Mouse (Mus musculus): ENCODE data around the gene Ubald2. TPM values are rescaled to one million over a fixed set of nuclear protein-coding genes. Genes with fewer than 3 reads are reported as not detected.
"Not testable (repeated sequence)": the region's sequence is repeated elsewhere in the genome, so short reads cannot be mapped to it uniquely, and the experiment has no call there.

Gene Ubald2
- polyA plus RNA-seq, 1 experiment from 2014 or later, result 32.3 TPM

GRCm38 (mm10) chr11:116449341-116449740 is 15.4 kb downstream of the Ubald2 start:
- Histone ChIP-seq H3K9ac (no peak overlapping the region), H3K4me3 (no peak overlapping the region), H3K4me1 (0 out of 2 replicates have a peak, but pooled peaks cover 6% of the 10 kb centered on the region), H3K27me3 (peaks cover 23% of the 10 kb centered on the region), H3K27ac (no peak overlapping the region), H3K4me2 (replicated peaks) (no peak overlapping the region), H3K36me3 (no peaks in the 10 kb centered on the region), H3K9me3 (no peaks in the 10 kb centered on the region)
- ATAC-seq (ENCODE audit: insufficient number of reproducible peaks, insufficient read depth, low FRiP score, low TSS enrichment), result no peak
- WGBS, result over 99% methylated on average over 3 of the region's 3 CpGs

GRCm38 (mm10) chr11:116453889-116454288 is 20.0 kb downstream of the Ubald2 start:
- H3K4me2 ChIP-seq (replicated peaks), result no peak overlapping the region
- no peak overlapping the region for H3K4me3 ChIP-seq
- no peaks in the 10 kb centered on the region for H3K4me1 ChIP-seq
- no peak for ATAC-seq (ENCODE audit: insufficient number of reproducible peaks, insufficient read depth, low FRiP score, low TSS enrichment)
- WGBS, result 91% methylated on average over 10 of the region's 10 CpGs
- H3K27me3 ChIP-seq, result no peaks in the 10 kb centered on the region
- no peak overlapping the region for H3K27ac ChIP-seq
- H3K9ac ChIP-seq, result no peak overlapping the region
- no peaks in the 10 kb centered on the region for H3K36me3 ChIP-seq
- no peaks in the 10 kb centered on the region for H3K9me3 ChIP-seq

- 84% methylated on average over 8 of the region's 8 CpGs for WGBS
- Histone ChIP-seq H3K27ac (no peak overlapping the region), H3K9ac (no peak overlapping the region), H3K27me3 (no peaks in the 10 kb centered on the region), H3K36me3 (no peaks in the 10 kb centered on the region), H3K4me1 (no peaks in the 10 kb centered on the region), H3K4me3 (no peak overlapping the region), H3K9me3 (no peaks in the 10 kb centered on the region), H3K4me2 (replicated peaks) (no peak overlapping the region)
- ATAC-seq (ENCODE audit: insufficient number of reproducible peaks, insufficient read depth, low FRiP score, low TSS enrichment), result no peak
These were observed 22.3 kb downstream of the Ubald2 start for GRCm38 (mm10) chr11:116456234-116456633.

- H3K27ac ChIP-seq, result no peak overlapping the region
- no peak for ATAC-seq (ENCODE audit: insufficient number of reproducible peaks, insufficient read depth, low FRiP score, low TSS enrichment)
- no peak overlapping the region for H3K4me3 ChIP-seq
- no peaks in the 10 kb centered on the region for H3K9me3 ChIP-seq
- no peak overlapping the region for H3K9ac ChIP-seq
- WGBS, result 40% methylated on average over 4 of the region's 4 CpGs
- H3K27me3 ChIP-seq, result no peaks in the 10 kb centered on the region
- no peaks in the 10 kb centered on the region for H3K4me1 ChIP-seq
- no peak overlapping the region for H3K4me2 ChIP-seq (replicated peaks)
- no peaks in the 10 kb centered on the region for H3K36me3 ChIP-seq
These were observed 25.9 kb downstream of the Ubald2 start for GRCm38 (mm10) chr11:116459786-116460185.

DNA sequence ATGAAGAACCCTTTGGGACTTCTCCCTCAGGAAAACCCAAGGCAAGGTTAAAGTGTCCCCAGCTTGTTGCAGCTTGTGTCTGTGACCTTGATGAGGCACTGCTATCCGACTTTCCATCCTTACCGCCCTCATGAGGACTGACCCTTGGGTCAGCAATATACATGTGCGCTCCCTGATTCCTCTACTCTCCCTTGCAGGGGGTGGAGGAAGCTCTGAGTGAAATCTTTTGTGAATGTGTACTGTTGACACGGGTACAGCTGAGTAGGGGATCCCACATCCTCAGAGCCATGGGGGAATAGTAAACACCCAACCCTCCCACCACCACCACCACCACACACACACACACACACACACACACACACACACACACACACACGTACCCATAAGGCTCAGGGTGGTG is 29.4 kb downstream of the Ubald2 start:
- no peaks in the 10 kb centered on the region; the same call in 1 of the 2 replicates for H3K27me3 ChIP-seq
- H3K27ac ChIP-seq, result no peak overlapping the region
- no peak overlapping the region for H3K9ac ChIP-seq
- ATAC-seq (ENCODE audit: insufficient number of reproducible peaks, insufficient read depth, low FRiP score, low TSS enrichment), result no peak
- 54% methylated on average over 5 of the region's 5 CpGs for WGBS
- no peaks in the 10 kb centered on the region for H3K36me3 ChIP-seq
- no peaks in the 10 kb centered on the region for H3K4me1 ChIP-seq
- H3K4me3 ChIP-seq, result no peak overlapping the region
- H3K4me2 ChIP-seq (replicated peaks), result no peak overlapping the region
- no peaks in the 10 kb centered on the region for H3K9me3 ChIP-seq

DNA sequence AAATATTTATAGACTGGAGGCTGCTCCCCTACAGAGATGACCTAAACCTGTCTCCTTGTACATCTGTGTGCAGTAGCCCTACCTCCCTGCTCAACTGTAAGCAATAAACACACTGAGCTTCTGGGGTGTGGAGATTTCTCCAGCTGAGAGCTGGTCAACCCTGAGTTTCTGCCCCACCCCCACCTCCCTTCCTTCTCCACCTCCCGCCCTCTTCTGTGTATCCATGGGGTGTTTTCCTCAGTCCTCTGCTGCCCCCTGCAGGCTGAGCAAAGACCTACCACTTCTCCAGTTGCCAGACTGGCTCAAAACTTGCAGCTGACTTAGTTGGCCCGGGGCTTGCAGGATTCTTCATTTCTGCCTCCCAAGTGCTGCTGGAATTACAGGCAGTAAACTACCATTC is 29.9 kb downstream of the Ubald2 start:
- ATAC-seq (ENCODE audit: insufficient number of reproducible peaks, insufficient read depth, low FRiP score, low TSS enrichment), result no peak
- no peak overlapping the region for H3K27ac ChIP-seq
- 9% methylated on average over 2 of the region's 2 CpGs for WGBS

GRCm38 (mm10) chr11:116466141-116466540 is 32.2 kb downstream of the Ubald2 start, which contains the start of gene Qrich2:
Qrich2 (minus strand) TSS chr11:116466241.
- H3K4me1 ChIP-seq, result no peaks in the 10 kb centered on the region
- H3K4me2 ChIP-seq (replicated peaks), result no peak within 1 kb of the TSS
- no peaks in the 10 kb centered on the region for H3K9me3 ChIP-seq
- H3K4me3 ChIP-seq, result no peak within 1 kb of the TSS
- H3K27me3 ChIP-seq, result no peaks in the 10 kb centered on the region; the same call in 1 of the 2 replicates
- H3K27ac ChIP-seq, result no peak within 1 kb of the TSS
- 64% methylated on average over 20 of the region's 20 CpGs for WGBS
- peaks cover 20% of the 10 kb centered on the region for H3K36me3 ChIP-seq
- no peak within 1 kb of the TSS for H3K9ac ChIP-seq
- ATAC-seq (ENCODE audit: insufficient number of reproducible peaks, insufficient read depth, low FRiP score, low TSS enrichment), result no peak

More for the DNA sequence above, 29.9 kb downstream of the Ubald2 start:
- no peak overlapping the region for H3K9ac ChIP-seq
- H3K4me3 ChIP-seq, result no peak overlapping the region
- no peaks in the 10 kb centered on the region; the same call in 1 of the 2 replicates for H3K27me3 ChIP-seq
- no peaks in the 10 kb centered on the region for H3K4me1 ChIP-seq
- no peak overlapping the region for H3K4me2 ChIP-seq (replicated peaks)
- no peaks in the 10 kb centered on the region for H3K9me3 ChIP-seq
- no peaks in the 10 kb centered on the region for H3K36me3 ChIP-seq

DNA sequence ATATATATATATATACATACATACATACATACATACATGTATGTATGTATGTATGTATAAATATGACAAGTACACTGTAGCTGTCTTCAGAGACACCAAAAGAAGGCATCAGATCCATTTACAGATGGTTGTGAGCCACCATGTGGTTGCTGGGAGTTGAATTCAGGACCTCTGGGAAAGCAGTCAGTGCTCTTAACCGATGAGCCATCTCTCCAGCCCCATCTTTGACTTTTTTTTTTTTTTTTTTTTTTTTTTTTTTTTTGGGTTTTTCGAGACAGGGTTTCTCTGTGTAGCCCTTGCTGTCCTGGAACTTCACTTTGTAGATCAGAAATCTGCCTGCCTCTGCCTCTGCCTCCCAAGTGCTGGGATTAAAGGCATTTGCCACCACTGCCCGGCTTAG is 34.4 kb downstream of the Ubald2 start:
- not testable (repeated sequence) for H3K27ac ChIP-seq; H3K27me3 ChIP-seq; H3K9ac ChIP-seq; H3K9me3 ChIP-seq; H3K4me1 ChIP-seq; H3K4me3 ChIP-seq; H3K4me2 ChIP-seq (replicated peaks); ATAC-seq (ENCODE audit: insufficient number of reproducible peaks, insufficient read depth, low FRiP score, low TSS enrichment)
- H3K36me3 ChIP-seq, result peaks cover 42% of the 10 kb centered on the region
- 93% methylated on average over 3 of the region's 3 CpGs for WGBS

DNA sequence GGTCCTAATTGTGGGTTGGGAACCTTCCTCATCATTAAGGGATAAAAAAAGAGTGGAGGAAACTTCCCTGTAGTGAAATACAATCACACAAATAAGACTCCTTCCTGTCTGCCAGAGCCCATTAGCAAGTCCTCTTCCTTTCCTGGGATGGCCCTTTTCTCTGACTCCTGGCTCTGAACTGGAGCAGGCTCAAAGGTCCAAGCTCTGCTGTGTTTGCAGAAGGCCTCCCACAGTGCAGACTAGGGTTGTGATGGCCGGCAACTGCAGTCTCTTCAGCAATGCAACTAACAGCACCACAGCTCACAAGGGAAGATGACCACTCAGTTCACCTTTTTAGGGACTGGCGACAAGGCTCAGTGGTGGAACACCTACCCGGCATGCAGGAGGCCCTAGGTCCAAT is 36.4 kb downstream of the Ubald2 start:
- Histone ChIP-seq H3K36me3 (peaks cover 59% of the 10 kb centered on the region), H3K4me3 (no peak overlapping the region), H3K9ac (no peak overlapping the region), H3K9me3 (no peaks in the 10 kb centered on the region), H3K27ac (no peak overlapping the region; the same call in 1 of the 2 replicates), H3K4me1 (no peaks in the 10 kb centered on the region), H3K27me3 (no peaks in the 10 kb centered on the region; the same call in 1 of the 2 replicates), H3K4me2 (replicated peaks) (no peak overlapping the region)
- ATAC-seq (ENCODE audit: insufficient number of reproducible peaks, insufficient read depth, low FRiP score, low TSS enrichment), result no peak
- WGBS, result 82% methylated on average over 3 of the region's 3 CpGs

DNA sequence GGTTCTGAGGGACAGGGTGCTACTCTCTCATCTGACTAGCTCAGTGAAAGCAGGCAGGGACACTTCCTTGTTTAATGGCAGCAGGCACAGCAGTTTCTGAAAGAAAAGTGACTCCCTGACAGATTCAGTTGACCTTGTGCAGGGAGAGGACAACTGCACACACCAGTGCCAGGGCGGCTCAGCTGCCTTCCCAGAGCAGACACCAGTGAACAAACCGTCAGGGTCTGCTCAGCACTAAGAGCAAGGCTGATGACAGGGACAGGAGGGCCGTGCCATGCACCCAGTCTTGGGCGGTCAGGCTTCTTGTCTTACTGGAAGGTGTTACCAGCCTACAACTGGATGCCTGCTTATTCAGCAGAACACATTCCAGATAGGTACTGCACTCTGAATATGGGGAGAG is 37.0 kb downstream of the Ubald2 start:
- Histone ChIP-seq H3K27ac (no peak overlapping the region; the same call in 1 of the 2 replicates), H3K36me3 (peaks cover 65% of the 10 kb centered on the region), H3K9me3 (no peaks in the 10 kb centered on the region), H3K4me3 (no peak overlapping the region), H3K4me1 (no peaks in the 10 kb centered on the region), H3K9ac (no peak overlapping the region), H3K4me2 (replicated peaks) (no peak overlapping the region), H3K27me3 (no peaks in the 10 kb centered on the region; the same call in 1 of the 2 replicates)
- WGBS, result 91% methylated on average over 4 of the region's 4 CpGs
- no peak for ATAC-seq (ENCODE audit: insufficient number of reproducible peaks, insufficient read depth, low FRiP score, low TSS enrichment)

- peaks cover 79% of the 10 kb centered on the region for H3K36me3 ChIP-seq
- no peak overlapping the region for H3K27ac ChIP-seq
- no peak for ATAC-seq (ENCODE audit: insufficient number of reproducible peaks, insufficient read depth, low FRiP score, low TSS enrichment)
- no peaks in the 10 kb centered on the region for H3K9me3 ChIP-seq
- WGBS, result 88% methylated on average over 4 of the region's 4 CpGs
- no peak overlapping the region for H3K4me2 ChIP-seq (replicated peaks)
- no peaks in the 10 kb centered on the region for H3K27me3 ChIP-seq
- no peak overlapping the region for H3K4me3 ChIP-seq
- no peaks in the 10 kb centered on the region for H3K4me1 ChIP-seq
- H3K9ac ChIP-seq, result no peak overlapping the region
These were observed 38.4 kb downstream of the Ubald2 start for GRCm38 (mm10) chr11:116472275-116472674.

- Histone ChIP-seq H3K27ac (no peak overlapping the region), H3K27me3 (no peaks in the 10 kb centered on the region), H3K9me3 (no peaks in the 10 kb centered on the region), H3K4me2 (replicated peaks) (no peak overlapping the region), H3K9ac (no peak overlapping the region), H3K4me1 (no peaks in the 10 kb centered on the region), H3K36me3 (peaks cover 98% of the 10 kb centered on the region), H3K4me3 (no peak overlapping the region)
- WGBS, result 90% methylated on average over 10 of the region's 10 CpGs
- ATAC-seq (ENCODE audit: insufficient number of reproducible peaks, insufficient read depth, low FRiP score, low TSS enrichment), result no peak
These were observed 42.1 kb downstream of the Ubald2 start for GRCm38 (mm10) chr11:116476041-116476440.

DNA sequence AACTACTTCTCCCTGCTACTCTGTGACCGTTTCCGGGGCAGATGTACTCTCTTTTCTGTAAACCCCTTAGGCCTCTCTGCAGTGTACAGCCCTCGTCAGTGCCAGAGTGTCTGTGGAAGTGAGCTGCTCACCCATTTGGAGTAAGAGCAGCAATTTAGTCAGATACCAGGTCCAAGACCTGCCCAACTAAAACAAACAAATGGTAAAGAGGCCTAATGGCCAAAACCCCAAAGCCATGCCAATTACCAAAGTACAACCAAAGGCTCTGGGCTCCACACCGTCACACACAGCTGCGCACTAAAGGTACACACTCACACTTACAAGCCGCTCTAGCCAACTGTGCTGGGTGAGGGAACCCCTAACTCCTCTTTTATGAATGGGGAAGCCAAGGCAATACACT is 42.8 kb downstream of the Ubald2 start:
- ATAC-seq (ENCODE audit: insufficient number of reproducible peaks, insufficient read depth, low FRiP score, low TSS enrichment), result no peak
- H3K36me3 ChIP-seq, result peaks cover 98% of the 10 kb centered on the region
- no peak overlapping the region for H3K27ac ChIP-seq
- WGBS, result 85% methylated on average over 6 of the region's 6 CpGs
- no peaks in the 10 kb centered on the region for H3K4me1 ChIP-seq
- H3K9ac ChIP-seq, result no peak overlapping the region
- no peak overlapping the region for H3K4me3 ChIP-seq
- no peak overlapping the region for H3K4me2 ChIP-seq (replicated peaks)
- no peaks in the 10 kb centered on the region for H3K27me3 ChIP-seq
- H3K9me3 ChIP-seq, result no peaks in the 10 kb centered on the region
